Mouse (Mus musculus) heart, embryonic 14.5 days (tissue): ENCODE measurements around the gene 4933400A11Rik. TPM values are rescaled to one million over a fixed set of nuclear protein-coding genes. Genes with fewer than 3 reads are reported as not detected.

ENCODE experiments used
- ATAC-seq: fragments of 200-750 bp; cut with Nextera tagmentation; 2 replicates; pipeline ENCODE4 v1.8.0; 2017; ENCODE audit warnings: low read depth, moderate TSS enrichment; ENCODE audit not compliant: insufficient number of reproducible peaks, insufficient read depth, low FRiP score
- H3K27ac ChIP-seq, 2 experiments: fragments of 200-500 bp in 1 of 2; fragments of 300-500 bp in 1 of 2; sonication (generic) in 1 of 2; replicated peaks in 1 of 2; 2 replicates each; pipeline ENCODE4 v1.5.1; 2012 to 2014; ENCODE audit warnings: low read depth in 2 of 2, low read length in 2 of 2, control low read depth in 1 of 2, mild to moderate bottlenecking in 1 of 2, mixed read lengths in 1 of 2; ENCODE audit not compliant: control insufficient read depth in 1 of 2, insufficient read depth in 1 of 2
- H3K27me3 ChIP-seq: fragments of 300-500 bp; sonication (generic); 2 replicates; pipeline ENCODE4 v1.6.1; 2014; ENCODE audit warnings: mild to moderate bottlenecking, low read length, control low read depth; ENCODE audit not compliant: control insufficient read depth, insufficient read depth
- H3K36me3 ChIP-seq: fragments of 300-500 bp; sonication (generic); 2 replicates; pipeline ENCODE4 v1.6.1; 2014; ENCODE audit warnings: mild to moderate bottlenecking, control low read depth, low read length, mixed read lengths; ENCODE audit not compliant: control insufficient read depth, insufficient read depth
- H3K4me1 ChIP-seq, 2 experiments: fragments of 200-500 bp in 1 of 2; fragments of 300-500 bp in 1 of 2; sonication (generic) in 1 of 2; 2 replicates each; pipeline ENCODE4 v1.6.1; 2012 to 2014; ENCODE audit warnings: low read length in 2 of 2, control low read depth in 1 of 2, mixed read lengths in 1 of 2; ENCODE audit not compliant: control insufficient read depth in 2 of 2, insufficient read depth in 2 of 2
- H3K4me2 ChIP-seq: fragments of 300-500 bp; sonication (generic); 2 replicates; pipeline ENCODE4 v1.6.1; 2014; ENCODE audit warnings: mild to moderate bottlenecking, low read length
- H3K4me3 ChIP-seq, 2 experiments: fragments of 200-500 bp in 1 of 2; fragments of 300-500 bp in 1 of 2; sonication (generic) in 1 of 2; 2 replicates each; pipeline ENCODE4 v1.5.1; 2012 to 2014; ENCODE audit warnings: low read length in 2 of 2, mild to moderate bottlenecking in 2 of 2, control low read depth in 1 of 2, low read depth in 1 of 2, moderate library complexity in 1 of 2; ENCODE audit not compliant: control insufficient read depth in 1 of 2, insufficient read depth in 1 of 2
- H3K9ac ChIP-seq: fragments of 300-500 bp; sonication (generic); 2 replicates; pipeline ENCODE4 v1.6.1; 2014; ENCODE audit warnings: mild to moderate bottlenecking, low read length
- H3K9me3 ChIP-seq: fragments of 300-500 bp; sonication (generic); 2 replicates; pipeline ENCODE4 v1.6.1; 2016; ENCODE audit warnings: low read length, control low read depth; ENCODE audit not compliant: control insufficient read depth
- WGBS: fragments of 180-500 bp; shearing (Covaris S2); extraction: QIAGEN DNeasy Blood & Tissue Kit; methylation state at CpG from one replicate; pipeline ENCODE4 v1.1.7; 2014; 5-methylcytosine and 5-hydroxymethylcytosine counted together
- polyA plus RNA-seq: library from polyadenylated mRNA; unstranded; fragments of >200 nt; fragmentation: Nextera tagmentation; extraction: Ambion mirVana; gene quantifications from 2 replicates; pipeline ENCODE4 v1.2.1, GENCODE M21; 2014

The 4933400A11Rik gene
- polyA plus RNA-seq, 1 experiment from 2014 or later, result 0.43 TPM

GRCm38 (mm10) chrX:169758001-169758400, 21.4 kb downstream of the 4933400A11Rik start:
- Histone ChIP-seq H3K4me2 (no peak overlapping the region), H3K27me3 (no peaks in the 10 kb centered on the region), H3K9ac (no peak overlapping the region), H3K4me3 (no peak overlapping the region), H3K9me3 (no peaks in the 10 kb centered on the region), H3K27ac (peak overlapping the region in 1 of 2 experiments; percentile 53; a peak in 2 of 4 replicates), H3K36me3 (no peaks in the 10 kb centered on the region), H3K4me1 (0 out of 4 replicates have a peak, but pooled peaks cover 0 to 2% of the 10 kb centered on the region in 2 experiments)
- 50% methylated on average over 3 of the region's 3 CpGs for WGBS
- ATAC-seq, result no peak

- Histone ChIP-seq H3K9ac (no peak overlapping the region), H3K27ac (no peak overlapping the region), H3K36me3 (no peaks in the 10 kb centered on the region), H3K9me3 (no peaks in the 10 kb centered on the region), H3K4me1 (no peaks in the 10 kb centered on the region), H3K4me2 (no peak overlapping the region), H3K4me3 (no peak overlapping the region), H3K27me3 (no peaks in the 10 kb centered on the region)
- WGBS, result 59% methylated on average over 3 of the region's 3 CpGs
- no peak for ATAC-seq
Measured at GRCm38 (mm10) chrX:169735387-169735969, 44.0 kb downstream of the 4933400A11Rik start.

Other genes starting within 250 kb of the 4933400A11Rik start
- gene Mid1, start 94.4 kb downstream of the 4933400A11Rik start, polyA plus RNA-seq, result 8.1 and 8.3 TPM in 2 replicates
- 181 and 228 TPM in 2 replicates for gene Gm21887, start 230.0 kb upstream of the 4933400A11Rik start, polyA plus RNA-seq